Mouse (Mus musculus) brain, embryonic 14.5 days (tissue): ENCODE measurements around the gene Gm7030.
"Not testable (repeated sequence)": the region's sequence is repeated elsewhere in the genome, so short reads cannot be mapped to it uniquely, and the experiment has no call there.

Experiments
- CTCF ChIP-seq: fragments of 200-500 bp; IDR thresholded peaks from 2 replicates; pipeline ENCODE4 v1.5.1; 2012; ENCODE audit warnings: inconsistent platforms, mild to moderate bottlenecking, moderate library complexity, borderline replicate concordance; ENCODE audit not compliant: insufficient read depth, insufficient read length; ENCODE audit errors: extremely low read depth
- POLR2A ChIP-seq: fragments of 200-500 bp; IDR thresholded peaks from 2 replicates; pipeline ENCODE4 v1.6.1; 2012; ENCODE audit warnings: mild to moderate bottlenecking, inconsistent platforms, borderline replicate concordance; ENCODE audit not compliant: poor library complexity, insufficient read depth, insufficient read length, severe bottlenecking; ENCODE audit errors: extremely low read depth

- not testable (repeated sequence) for TF ChIP-seq CTCF, POLR2A
Measured at GRCm38 (mm10) chr17:36166901-36167300, 37.7 kb upstream of the Gm7030 start.
